In the genomic region with DNA sequence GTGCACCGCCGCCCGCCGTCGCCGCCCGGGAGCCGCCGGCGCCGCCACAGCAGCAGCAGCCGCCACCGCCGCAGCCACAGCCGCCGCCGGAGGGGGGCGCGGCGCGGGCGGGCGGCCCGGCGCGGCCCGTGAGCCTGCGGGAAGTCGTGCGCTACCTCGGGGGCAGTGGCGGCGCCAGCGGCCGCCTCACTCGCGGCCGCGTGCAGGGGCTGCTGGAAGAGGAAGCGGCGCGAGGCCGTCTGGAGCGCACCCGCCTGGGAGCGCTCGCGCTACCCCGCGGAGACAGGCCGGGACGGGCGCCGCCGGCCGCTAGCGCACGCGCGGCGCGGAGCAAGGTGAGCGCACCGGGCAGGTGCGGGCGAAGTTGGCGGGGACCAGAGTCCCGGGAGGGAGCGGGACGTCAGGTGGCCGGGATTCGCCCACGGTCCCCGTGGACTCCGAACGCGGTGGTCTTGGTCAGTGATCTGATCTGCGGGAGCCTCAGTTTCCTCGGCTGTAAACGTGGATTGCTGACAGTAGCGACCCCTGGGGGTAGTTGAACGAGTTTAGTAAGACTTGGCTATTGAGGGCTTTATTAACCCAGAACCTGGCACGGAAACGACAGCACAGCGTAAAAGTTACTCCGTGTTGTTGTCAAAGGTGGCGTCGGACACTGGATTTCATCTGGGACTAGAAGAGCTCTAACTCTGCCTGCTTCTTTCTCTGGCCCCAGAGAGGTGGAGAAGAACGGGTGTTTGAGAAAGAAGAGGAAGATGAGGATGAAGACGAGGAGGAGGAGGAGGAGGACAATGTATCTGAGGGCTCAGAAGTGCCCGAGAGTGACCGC, we compare ENCODE assay signal across 8 mouse cellular contexts. TPM values are rescaled to one million over a fixed set of nuclear protein-coding genes. Genes with fewer than 3 reads are reported as not detected.
DNase-seq lines count a peak whose midpoint lies in the region; ATAC-seq lines count a peak whose summit lies in the region.

No protein-coding gene starts in this region.

- peaks cover 70% of the 10 kb centered on the region for H3K36me3 ChIP-seq in erythroblast, embryonic 14.5 days (ENCODE audit: control insufficient read depth)
- peaks cover 5% of the 10 kb centered on the region; the same call in 1 of the 2 replicates for H3K36me3 ChIP-seq in hindbrain, embryonic 11.5 days (ENCODE audit: control insufficient read depth, insufficient read depth, low read length)
- H3K36me3 ChIP-seq in limb, embryonic 11.5 days (ENCODE audit: control insufficient read depth, insufficient read depth, low read length): peaks cover 7% of the 10 kb centered on the region
- peaks cover 50% of the 10 kb centered on the region for H3K36me3 ChIP-seq in midbrain, embryonic 10.5 days

- peak; percentile 31; the same call in 1 of the 2 replicates for ATAC-seq in hindbrain, embryonic 11.5 days (ENCODE audit: low FRiP score)
- no peak for ATAC-seq in limb, embryonic 11.5 days (ENCODE audit: insufficient number of reproducible peaks, low FRiP score, low TSS enrichment, low read depth)

- H3K9ac ChIP-seq in hindbrain, embryonic 11.5 days (ENCODE audit: low read depth, low read length): peak overlapping the region; percentile 67
- H3K9ac ChIP-seq in limb, embryonic 11.5 days (ENCODE audit: low read length): peak overlapping the region; percentile 82

- peak overlapping the region; percentile 91 for H3K4me3 ChIP-seq in erythroblast, embryonic 14.5 days (replicated peaks)
- peak overlapping the region; percentile 70 for H3K4me3 ChIP-seq in hindbrain, embryonic 11.5 days (ENCODE audit: low read depth, low read length)
- peak overlapping the region; percentile 76 for H3K4me3 ChIP-seq in limb, embryonic 11.5 days (ENCODE audit: low read depth, low read length)
- peak overlapping the region; percentile 87 for H3K4me3 ChIP-seq in midbrain, embryonic 10.5 days

- peak overlapping the region; percentile 79 for H3K27ac ChIP-seq in hindbrain, embryonic 11.5 days (ENCODE audit: low read depth, low read length)
- peak overlapping the region; percentile 97 for H3K27ac ChIP-seq in limb, embryonic 11.5 days (replicated peaks; ENCODE audit: low read depth, low read length)
- peak overlapping the region; percentile 83 for H3K27ac ChIP-seq in midbrain, embryonic 10.5 days (replicated peaks)

- H3K9me3 ChIP-seq in erythroblast, embryonic 14.5 days (ENCODE audit: control insufficient read depth, low read length): peaks cover 4% of the 10 kb centered on the region; the same call in 1 of the 2 replicates
- H3K9me3 ChIP-seq in hindbrain, embryonic 11.5 days (ENCODE audit: control insufficient read depth, low read length): no peaks in the 10 kb centered on the region
- H3K9me3 ChIP-seq in limb, embryonic 11.5 days (ENCODE audit: control insufficient read depth, low read length): no peaks in the 10 kb centered on the region
- no peaks in the 10 kb centered on the region for H3K9me3 ChIP-seq in midbrain, embryonic 10.5 days (replicated peaks)

- H3K4me2 ChIP-seq in hindbrain, embryonic 11.5 days (replicated peaks; ENCODE audit: low read depth, low read length): peak overlapping the region; percentile 84
- peak overlapping the region; percentile 90 for H3K4me2 ChIP-seq in limb, embryonic 11.5 days (ENCODE audit: low read depth, severe bottlenecking)

- no peaks in the 10 kb centered on the region for H3K27me3 ChIP-seq in erythroblast, embryonic 14.5 days (ENCODE audit: control insufficient read depth)
- peaks cover 27% of the 10 kb centered on the region for H3K27me3 ChIP-seq in hindbrain, embryonic 11.5 days (ENCODE audit: control insufficient read depth, insufficient read depth, low read length)
- H3K27me3 ChIP-seq in limb, embryonic 11.5 days (ENCODE audit: control insufficient read depth, insufficient read depth, low read length): 0 out of 2 replicates have a peak, but pooled peaks cover 6% of the 10 kb centered on the region
- peaks cover 58% of the 10 kb centered on the region for H3K27me3 ChIP-seq in midbrain, embryonic 10.5 days (ENCODE audit: low read depth, poor library complexity, severe bottlenecking)

- peaks cover 64% of the 10 kb centered on the region for H3K4me1 ChIP-seq in erythroblast, embryonic 14.5 days (ENCODE audit: control insufficient read depth)
- H3K4me1 ChIP-seq in hindbrain, embryonic 11.5 days (replicated peaks; ENCODE audit: control insufficient read depth, insufficient read depth, low read length): peaks cover 14% of the 10 kb centered on the region
- H3K4me1 ChIP-seq in limb, embryonic 11.5 days (ENCODE audit: control insufficient read depth, insufficient read depth, low read length): peaks cover 19% of the 10 kb centered on the region
- peaks cover 49% of the 10 kb centered on the region for H3K4me1 ChIP-seq in midbrain, embryonic 10.5 days

- 1% methylated on average over 53 of the region's 92 CpGs for WGBS in hindbrain, embryonic 11.5 days
- WGBS in limb, embryonic 11.5 days: under 1% methylated on average over 68 of the region's 92 CpGs
- 10% methylated on average over 92 of the region's 92 CpGs for WGBS in midbrain, embryonic 10.5 days

- peak; percentile 64 to 67 for DNase-seq in heart, adult 18-20 months
- DNase-seq in heart, adult 9 months (ENCODE audit: low spot score in 2 of 2): no peak
- peak; percentile 55 to 73 for DNase-seq in adrenal gland, postnatal 36 days
- peak; percentile 82 for DNase-seq in hindbrain, embryonic 11.5 days (ENCODE audit: low spot score)
- DNase-seq in limb, embryonic 11.5 days (ENCODE audit: low spot score): peak; percentile 78
- peak; percentile 73 for DNase-seq in midbrain, embryonic 10.5 days (ENCODE audit: low spot score)
- DNase-seq in spleen, postnatal 14 days (ENCODE audit: low spot score in 2 of 2): peak; percentile 41 to 59

RNA-seq across cellular contexts. Expression of gene Samd1, which starts 1.0 kb away (rescaled TPM):
- total RNA-seq in heart, adult 18-20 months (2021): 10 to 100 TPM; 22.0 to 26.7 TPM
- 10 to 100 TPM; 34.2 to 37.2 TPM for total RNA-seq in adrenal gland, postnatal 36 days (2021)
- polyA plus RNA-seq in erythroblast, embryonic 14.5 days (2012): 37.5 and 42.8 TPM in 2 replicates
- 15.1 and 17.0 TPM in 2 replicates for polyA plus RNA-seq in hindbrain, embryonic 11.5 days (2014; fragmentation: Nextera tagmentation; extraction: Ambion mirVana)
- 18.9 and 19.0 TPM in 2 replicates for polyA plus RNA-seq in limb, embryonic 11.5 days (2014; fragmentation: Nextera tagmentation; extraction: Ambion mirVana)
- 8.0 and 8.5 TPM in 2 replicates for polyA plus RNA-seq in midbrain, embryonic 10.5 days (2016; fragmentation: Nextera tagmentation; extraction: Ambion mirVana)

RNA-seq across cellular contexts. Expression of gene 1700067K01Rik, which starts 2.9 kb away (rescaled TPM):
- under 1 TPM in 1 of 2 experiments, not detected in 1; 0.20 TPM for total RNA-seq in heart, adult 18-20 months (2021)
- under 1 TPM; 0.43 to 0.50 TPM for total RNA-seq in adrenal gland, postnatal 36 days (2021)
- 0.34 and 0.71 TPM in 2 replicates for polyA plus RNA-seq in erythroblast, embryonic 14.5 days (2012)
- polyA plus RNA-seq in hindbrain, embryonic 11.5 days (2014; fragmentation: Nextera tagmentation; extraction: Ambion mirVana): 0.80 and 0.93 TPM in 2 replicates
- polyA plus RNA-seq in limb, embryonic 11.5 days (2014; fragmentation: Nextera tagmentation; extraction: Ambion mirVana): 1.2 and 1.5 TPM in 2 replicates
- polyA plus RNA-seq in midbrain, embryonic 10.5 days (2016; fragmentation: Nextera tagmentation; extraction: Ambion mirVana): 0.68 and 0.99 TPM in 2 replicates

RNA-seq across cellular contexts. Expression of gene 2210011C24Rik, which starts 13.5 kb away (rescaled TPM):
- 1 to 10 TPM; 2.0 to 3.1 TPM for total RNA-seq in heart, adult 18-20 months (2021)
- not detected for total RNA-seq in adrenal gland, postnatal 36 days (2021)
- not detected in 2 replicates for polyA plus RNA-seq in erythroblast, embryonic 14.5 days (2012)
- polyA plus RNA-seq in hindbrain, embryonic 11.5 days (2014; fragmentation: Nextera tagmentation; extraction: Ambion mirVana): 0.22 TPM in 1 of 2 replicates, not detected in the other
- polyA plus RNA-seq in limb, embryonic 11.5 days (2014; fragmentation: Nextera tagmentation; extraction: Ambion mirVana): 0.18 and 0.35 TPM in 2 replicates
- polyA plus RNA-seq in midbrain, embryonic 10.5 days (2016; fragmentation: Nextera tagmentation; extraction: Ambion mirVana): 0.20 and 0.67 TPM in 2 replicates

RNA-seq across cellular contexts. Expression of gene Palm3, which starts 22.8 kb away (rescaled TPM):
- total RNA-seq in heart, adult 18-20 months (2021): under 1 TPM; 0.30 to 0.33 TPM
- total RNA-seq in adrenal gland, postnatal 36 days (2021): under 1 TPM; 0.43 to 0.46 TPM
- 0.01 TPM in 1 of 2 replicates, not detected in the other for polyA plus RNA-seq in erythroblast, embryonic 14.5 days (2012)
- 3.3 and 3.5 TPM in 2 replicates for polyA plus RNA-seq in hindbrain, embryonic 11.5 days (2014; fragmentation: Nextera tagmentation; extraction: Ambion mirVana)
- polyA plus RNA-seq in limb, embryonic 11.5 days (2014; fragmentation: Nextera tagmentation; extraction: Ambion mirVana): 1.1 and 2.1 TPM in 2 replicates
- 7.9 and 8.0 TPM in 2 replicates for polyA plus RNA-seq in midbrain, embryonic 10.5 days (2016; fragmentation: Nextera tagmentation; extraction: Ambion mirVana)

RNA-seq across cellular contexts. Expression of gene Prkaca, which starts 25.7 kb away (rescaled TPM):
- total RNA-seq in heart, adult 18-20 months (2021): 100 to 1,000 TPM; 327 to 347 TPM
- 100 to 1,000 TPM; 234 to 305 TPM for total RNA-seq in adrenal gland, postnatal 36 days (2021)
- polyA plus RNA-seq in erythroblast, embryonic 14.5 days (2012): 2.3 and 2.7 TPM in 2 replicates
- 139 TPM in 2 replicates for polyA plus RNA-seq in hindbrain, embryonic 11.5 days (2014; fragmentation: Nextera tagmentation; extraction: Ambion mirVana)
- 145 and 156 TPM in 2 replicates for polyA plus RNA-seq in limb, embryonic 11.5 days (2014; fragmentation: Nextera tagmentation; extraction: Ambion mirVana)
- 169 and 178 TPM in 2 replicates for polyA plus RNA-seq in midbrain, embryonic 10.5 days (2016; fragmentation: Nextera tagmentation; extraction: Ambion mirVana)

Comparison
In these comparisons a context has a peak if more than half of its experiments do, and no peak if none do; other contexts are left out.
1. DNase-seq: peak in heart, adult 18-20 months (2 of 2), adrenal gland, postnatal 36 days (2 of 2), hindbrain, embryonic 11.5 days (single experiment), limb, embryonic 11.5 days (single experiment), midbrain, embryonic 10.5 days (single experiment) and spleen, postnatal 14 days (2 of 2); none in heart, adult 9 months (0 of 2).
2. Peak in every context shown above with its lines, with median percentiles within 50 percentile points of each other: H3K4me3 ChIP-seq and H3K27ac ChIP-seq.